Mouse (Mus musculus) midbrain, embryonic 12.5 days (tissue): Measurements from ENCODE around the gene Gm20388. TPM values are rescaled to one million over a fixed set of nuclear protein-coding genes. Genes with fewer than 3 reads are reported as not detected.

Experiments
- ATAC-seq: fragments of 200-750 bp; cut with Nextera tagmentation; 2 replicates; pipeline ENCODE4 v1.8.0; 2017; ENCODE audit warnings: low read depth, moderate TSS enrichment, moderate library complexity; ENCODE audit not compliant: low FRiP score
- H3K27ac ChIP-seq: fragments of 300-500 bp; sonication (generic); replicated peaks from 2 replicates; pipeline ENCODE4 v1.5.1; 2016; ENCODE audit warnings: mild to moderate bottlenecking
- H3K27me3 ChIP-seq: fragments of 300-500 bp; sonication (generic); 2 replicates; pipeline ENCODE4 v1.6.1; 2016; ENCODE audit warnings: mild to moderate bottlenecking
- H3K36me3 ChIP-seq: fragments of 300-500 bp; sonication (generic); 2 replicates; pipeline ENCODE4 v1.6.1; 2016
- H3K4me1 ChIP-seq: fragments of 300-500 bp; sonication (generic); 2 replicates; pipeline ENCODE4 v1.6.1; 2016
- H3K4me2 ChIP-seq: fragments of 300-500 bp; sonication (generic); replicated peaks from 2 replicates; pipeline ENCODE4 v1.6.1; 2016; ENCODE audit warnings: mild to moderate bottlenecking, moderate library complexity
- H3K4me3 ChIP-seq: fragments of 300-500 bp; sonication (generic); 2 replicates; pipeline ENCODE4 v1.5.1; 2016; ENCODE audit warnings: mild to moderate bottlenecking
- H3K9ac ChIP-seq: fragments of 300-500 bp; sonication (generic); replicated peaks from 2 replicates; pipeline ENCODE4 v1.6.1; 2016; ENCODE audit warnings: mild to moderate bottlenecking, moderate library complexity
- H3K9me3 ChIP-seq: fragments of 300-500 bp; sonication (generic); 2 replicates; pipeline ENCODE4 v1.6.1; 2016; ENCODE audit warnings: mild to moderate bottlenecking
- WGBS: fragments of 180-500 bp; shearing (Covaris S2); methylation state at CpG from one replicate; pipeline ENCODE4 v1.1.7; 2016; 5-methylcytosine and 5-hydroxymethylcytosine counted together
- polyA plus RNA-seq: library from polyadenylated mRNA; unstranded; fragments of >200 nt; fragmentation: Nextera tagmentation; extraction: Ambion mirVana; gene quantifications from 2 replicates; pipeline ENCODE4 v1.2.1, GENCODE M21; 2016

Gm20388 gene
- polyA plus RNA-seq, 1 experiment from 2014 or later, result not detected

GRCm38 (mm10) chr8:122716566-122716965 lies 2805.9 kb downstream of the Gm20388 start:
- Histone ChIP-seq H3K4me3 (no peak overlapping the region), H3K4me1 (peaks cover 20% of the 10 kb centered on the region), H3K4me2 (no peak overlapping the region), H3K9ac (no peak overlapping the region), H3K27ac (no peak overlapping the region), H3K36me3 (no peaks in the 10 kb centered on the region), H3K27me3 (peaks cover 12% of the 10 kb centered on the region), H3K9me3 (no peaks in the 10 kb centered on the region)
- no peak for ATAC-seq
- WGBS, result 84% methylated on average over 8 of the region's 8 CpGs

DNA sequence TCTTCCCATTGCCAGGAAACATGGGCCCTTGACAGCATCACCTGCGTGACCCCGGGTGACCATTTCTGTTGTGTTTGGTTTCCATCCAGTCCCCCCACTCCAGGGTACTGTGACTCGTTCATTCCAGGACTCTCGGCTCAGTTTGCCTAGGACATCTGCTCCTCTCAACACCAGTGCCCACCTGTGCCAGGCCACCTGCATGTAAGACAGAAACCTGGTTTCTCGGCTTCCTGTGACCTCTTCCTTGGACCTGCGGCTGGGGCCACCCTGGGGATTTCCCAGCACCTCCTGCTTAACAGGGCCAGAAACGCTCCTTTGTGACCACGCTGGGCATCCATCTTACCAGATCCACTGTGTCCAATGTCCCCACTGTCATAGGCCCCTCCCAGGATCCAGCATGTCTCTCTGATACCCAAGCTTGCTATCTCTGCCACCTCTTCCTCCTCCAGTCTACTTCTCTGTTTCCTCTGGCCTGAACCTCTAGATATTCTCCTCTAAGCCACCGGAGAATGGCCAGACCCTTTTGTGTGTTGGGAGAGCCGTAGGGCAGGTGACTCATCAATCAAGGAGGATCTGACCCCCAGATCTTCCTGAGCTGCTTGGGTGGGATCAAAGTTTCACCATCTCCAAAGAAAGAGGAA lies 2807.3 kb downstream of the Gm20388 start:
- no peaks in the 10 kb centered on the region for H3K36me3 ChIP-seq
- H3K4me3 ChIP-seq, result no peak overlapping the region
- no peak overlapping the region for H3K27ac ChIP-seq
- 86% methylated on average over 10 of the region's 10 CpGs for WGBS
- peaks cover 20% of the 10 kb centered on the region for H3K4me1 ChIP-seq
- no peaks in the 10 kb centered on the region for H3K9me3 ChIP-seq
- ATAC-seq, result no peak
- H3K27me3 ChIP-seq, result peaks cover 19% of the 10 kb centered on the region
- no peak overlapping the region for H3K9ac ChIP-seq
- no peak overlapping the region for H3K4me2 ChIP-seq

DNA sequence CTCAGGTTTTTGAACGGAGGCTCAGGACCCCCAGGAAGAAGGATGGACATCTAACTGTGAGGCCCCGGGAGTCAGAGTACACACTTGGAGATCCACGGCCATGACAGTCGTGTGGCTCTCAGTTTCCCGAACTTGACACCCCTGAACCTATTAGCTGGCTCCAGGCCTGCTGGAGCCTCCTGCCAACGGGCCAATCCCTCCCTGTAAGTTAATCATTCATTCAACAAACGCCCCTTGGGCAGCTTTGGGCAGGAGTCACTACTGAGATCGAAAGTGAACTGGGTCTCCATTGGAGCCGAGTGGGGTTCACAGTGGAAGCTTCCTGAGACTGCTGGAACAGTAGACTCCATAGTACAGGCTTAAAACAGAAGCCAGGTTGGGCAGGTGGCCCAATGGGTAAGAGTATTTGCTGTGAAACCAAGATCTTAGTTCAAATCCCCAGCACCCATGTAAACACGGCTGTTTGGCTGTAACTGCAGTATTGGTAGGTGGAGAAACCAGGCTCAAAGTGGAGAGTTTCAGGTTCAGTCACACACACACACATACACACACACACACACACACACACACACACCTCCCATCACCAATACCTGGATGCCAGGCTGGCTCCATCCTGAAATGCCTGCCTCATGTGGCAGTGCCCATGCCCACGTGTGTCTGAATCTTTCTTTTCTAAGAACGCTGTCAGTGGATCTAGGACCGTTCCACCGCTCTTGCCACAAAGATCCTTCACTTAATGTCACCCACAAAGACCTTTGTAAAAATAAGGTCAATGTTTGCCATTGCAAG lies 2808.3 kb downstream of the Gm20388 start:
- no peaks in the 10 kb centered on the region for H3K9me3 ChIP-seq
- no peak overlapping the region for H3K9ac ChIP-seq
- peaks cover 20% of the 10 kb centered on the region for H3K4me1 ChIP-seq
- 86% methylated on average over 14 of the region's 14 CpGs for WGBS
- peak overlapping the region; percentile 85; the same call in 1 of the 2 replicates for H3K27ac ChIP-seq
- peaks cover 19% of the 10 kb centered on the region for H3K27me3 ChIP-seq
- H3K36me3 ChIP-seq, result no peaks in the 10 kb centered on the region
- H3K4me2 ChIP-seq, result no peak overlapping the region
- ATAC-seq, result no peak
- no peak overlapping the region for H3K4me3 ChIP-seq

DNA sequence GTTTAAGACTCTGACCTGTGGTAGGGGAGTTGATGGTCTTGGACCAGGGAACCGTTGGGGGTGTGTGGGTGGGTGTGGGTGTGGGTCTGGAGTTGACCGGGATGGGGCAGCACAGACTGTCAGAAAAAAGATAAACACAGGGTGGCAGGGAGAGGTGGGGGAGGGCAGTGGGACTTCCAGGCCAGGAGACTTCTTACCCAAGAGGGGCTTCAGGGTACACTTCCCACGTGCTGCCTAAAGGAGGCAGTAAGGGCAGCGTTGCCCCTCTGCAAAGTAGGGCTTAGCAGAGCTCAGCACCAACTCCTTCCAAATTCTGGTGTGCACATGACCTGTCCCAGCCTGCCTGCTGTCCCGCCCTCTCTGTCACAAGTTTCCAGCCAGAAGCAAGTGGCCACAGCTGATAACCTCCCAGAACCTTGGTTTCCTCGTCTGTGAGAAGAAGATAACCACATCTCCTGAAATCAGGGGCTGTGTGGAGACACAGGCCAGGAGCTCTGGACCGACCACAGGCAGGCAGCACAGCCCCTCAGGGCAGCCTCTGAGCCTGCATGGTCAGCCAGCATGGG lies 2808.9 kb downstream of the Gm20388 start:
- Histone ChIP-seq H3K9me3 (no peaks in the 10 kb centered on the region), H3K4me3 (no peak overlapping the region), H3K4me2 (peak overlapping the region; percentile 42), H3K27me3 (peaks cover 19% of the 10 kb centered on the region), H3K36me3 (no peaks in the 10 kb centered on the region), H3K4me1 (peaks cover 20% of the 10 kb centered on the region), H3K27ac (peak overlapping the region; percentile 85), H3K9ac (no peak overlapping the region; the same call in 1 of the 2 replicates)
- ATAC-seq, result peak; percentile 69
- 34% methylated on average over 7 of the region's 7 CpGs for WGBS

- 13% methylated on average over 25 of the region's 25 CpGs for WGBS
- peak; percentile 75 for ATAC-seq
Observed at GRCm38 (mm10) chr8:122720070-122720729, 2809.6 kb downstream of the Gm20388 start.

GRCm38 (mm10) chr8:122720811-122721640 lies 2810.4 kb downstream of the Gm20388 start:
- Histone ChIP-seq H3K36me3 (no peaks in the 10 kb centered on the region), H3K27ac (peak overlapping the region; percentile 85), H3K4me2 (peak overlapping the region; percentile 42), H3K4me3 (no peak overlapping the region), H3K4me1 (peaks cover 20% of the 10 kb centered on the region), H3K9ac (no peak overlapping the region; the same call in 1 of the 2 replicates), H3K27me3 (peaks cover 19% of the 10 kb centered on the region), H3K9me3 (no peaks in the 10 kb centered on the region)
- 62% methylated on average over 14 of the region's 14 CpGs for WGBS
- peak; percentile 11; the same call in 1 of the 2 replicates for ATAC-seq

More at GRCm38 (mm10) chr8:122720070-122720729, 2809.6 kb downstream of the Gm20388 start:
- peaks cover 19% of the 10 kb centered on the region for H3K27me3 ChIP-seq
- H3K36me3 ChIP-seq, result no peaks in the 10 kb centered on the region
- H3K4me3 ChIP-seq, result peak overlapping the region; percentile 21
- no peak overlapping the region; the same call in 1 of the 2 replicates for H3K9ac ChIP-seq
- H3K4me2 ChIP-seq, result peak overlapping the region; percentile 42
- H3K4me1 ChIP-seq, result peaks cover 20% of the 10 kb centered on the region
- peak overlapping the region; percentile 85 for H3K27ac ChIP-seq
- no peaks in the 10 kb centered on the region for H3K9me3 ChIP-seq

DNA sequence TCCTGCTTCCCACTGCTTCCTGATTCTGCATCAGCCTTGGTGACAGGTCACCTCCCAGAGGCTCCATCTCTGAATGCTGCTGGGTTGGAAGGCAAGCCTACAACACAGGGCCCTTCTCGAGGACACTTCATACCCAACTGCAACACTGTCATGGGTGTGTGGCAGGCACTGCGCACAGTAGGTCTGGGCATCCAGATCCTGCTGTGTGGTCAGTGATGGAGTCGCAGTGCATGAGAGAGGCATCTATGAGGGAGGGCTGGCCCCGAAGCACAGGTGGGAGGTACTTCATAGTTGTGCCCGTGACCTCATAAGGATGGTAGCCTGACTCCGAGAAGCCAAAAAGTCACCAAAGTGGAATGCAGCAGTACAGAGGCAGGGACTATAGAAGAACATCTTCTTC lies 2814.5 kb downstream of the Gm20388 start:
- Histone ChIP-seq H3K36me3 (no peaks in the 10 kb centered on the region), H3K4me1 (peaks cover 20% of the 10 kb centered on the region), H3K4me3 (no peak overlapping the region), H3K27me3 (peaks cover 16% of the 10 kb centered on the region), H3K9me3 (no peaks in the 10 kb centered on the region), H3K4me2 (no peak overlapping the region), H3K27ac (no peak overlapping the region), H3K9ac (no peak overlapping the region)
- no peak for ATAC-seq
- 89% methylated on average over 6 of the region's 6 CpGs for WGBS

- no peak overlapping the region for H3K4me2 ChIP-seq
- no peak for ATAC-seq
- H3K4me3 ChIP-seq, result no peak overlapping the region
- H3K9me3 ChIP-seq, result no peaks in the 10 kb centered on the region
- H3K36me3 ChIP-seq, result no peaks in the 10 kb centered on the region
- peaks cover 11% of the 10 kb centered on the region for H3K27me3 ChIP-seq
- WGBS, result 49% methylated on average over 2 of the region's 2 CpGs
- no peak overlapping the region for H3K9ac ChIP-seq
- H3K27ac ChIP-seq, result no peak overlapping the region
- peaks cover 9% of the 10 kb centered on the region; the same call in 1 of the 2 replicates for H3K4me1 ChIP-seq
Observed at GRCm38 (mm10) chr8:122726789-122727188, 2816.1 kb downstream of the Gm20388 start.

DNA sequence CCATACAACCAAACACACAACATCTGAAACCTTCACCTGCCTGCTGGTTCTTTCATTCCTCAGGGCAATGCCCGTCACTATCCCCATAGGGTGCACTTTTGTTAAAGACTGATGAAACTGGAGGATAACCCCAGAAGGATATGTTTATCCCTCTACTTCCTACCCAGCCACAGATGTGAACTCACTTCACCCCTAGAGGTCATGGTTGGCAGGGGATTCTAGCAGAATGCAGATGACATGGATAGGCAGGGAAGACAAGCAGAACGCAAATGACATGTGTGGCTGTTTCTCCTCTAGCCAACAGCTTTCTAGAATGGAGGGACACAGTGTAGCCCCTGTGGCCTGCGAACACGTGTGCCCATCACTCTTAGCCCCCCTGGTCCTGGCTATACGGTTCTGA lies 2816.8 kb downstream of the Gm20388 start:
- Histone ChIP-seq H3K36me3 (no peaks in the 10 kb centered on the region), H3K4me1 (peaks cover 9% of the 10 kb centered on the region; the same call in 1 of the 2 replicates), H3K4me3 (no peak overlapping the region), H3K27ac (no peak overlapping the region), H3K27me3 (peaks cover 10% of the 10 kb centered on the region; the same call in 1 of the 2 replicates), H3K9ac (no peak overlapping the region), H3K9me3 (no peaks in the 10 kb centered on the region), H3K4me2 (no peak overlapping the region)
- WGBS, result 78% methylated on average over 5 of the region's 5 CpGs
- no peak for ATAC-seq

DNA sequence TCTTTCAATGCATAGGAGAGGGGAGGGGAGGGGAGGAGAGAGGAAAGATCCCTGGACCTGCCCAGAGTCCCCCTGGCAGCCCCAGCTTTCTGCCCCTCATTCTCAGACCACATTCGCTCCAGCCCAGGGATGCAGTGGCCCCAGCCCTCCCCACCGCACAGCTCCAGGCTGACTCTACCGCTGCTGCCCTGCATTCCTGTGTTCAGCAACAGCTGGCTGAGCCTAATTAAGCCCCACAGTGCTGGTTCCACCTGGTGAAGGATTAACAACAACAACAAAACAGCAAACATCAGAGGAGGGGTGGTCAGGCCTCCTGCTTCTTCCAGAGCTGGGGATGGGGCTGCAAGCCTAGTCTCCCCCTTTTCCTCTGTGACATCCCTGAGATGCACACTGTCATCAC lies 2818.0 kb downstream of the Gm20388 start:
- Histone ChIP-seq H3K27ac (no peak overlapping the region), H3K27me3 (peaks cover 14% of the 10 kb centered on the region), H3K4me2 (no peak overlapping the region), H3K9me3 (no peaks in the 10 kb centered on the region), H3K36me3 (no peaks in the 10 kb centered on the region), H3K4me3 (no peak overlapping the region), H3K4me1 (peaks cover 9% of the 10 kb centered on the region; the same call in 1 of the 2 replicates), H3K9ac (no peak overlapping the region)
- 11% methylated on average over 3 of the region's 3 CpGs for WGBS
- ATAC-seq, result no peak

- H3K27me3 ChIP-seq, result peaks cover 14% of the 10 kb centered on the region
- peaks cover 40% of the 10 kb centered on the region for H3K4me1 ChIP-seq
- 0 out of 2 replicates have a peak overlapping the region, but pooled peaks have one; percentile 17 for H3K27ac ChIP-seq
- H3K9me3 ChIP-seq, result no peaks in the 10 kb centered on the region
- H3K4me3 ChIP-seq, result no peak overlapping the region
- H3K9ac ChIP-seq, result no peak overlapping the region; the same call in 1 of the 2 replicates
- no peaks in the 10 kb centered on the region for H3K36me3 ChIP-seq
- WGBS, result 52% methylated on average over 3 of the region's 3 CpGs
- ATAC-seq, result no peak
- no peak overlapping the region for H3K4me2 ChIP-seq
Observed at GRCm38 (mm10) chr8:122735110-122735509, 2824.5 kb downstream of the Gm20388 start.
